Mouse (Mus musculus): ENCODE data around the gene Lrrk2. TPM values are rescaled to one million over a fixed set of nuclear protein-coding genes. Genes with fewer than 3 reads are reported as not detected.

Gene Lrrk2
- polyA plus RNA-seq (2021): 21.8 TPM

- in situ Hi-C loops (cut with MboI; ENCODE audit: low pct_unique_long_range_greater_than_20kb): no loop called here
- CTCF ChIA-PET: no interaction called here
- H3K27me3 ChIP-seq: no peaks in the 10 kb centered on the region
- ATAC-seq (peak; percentile 99), DNase-seq (ENCODE audit: low read depth, low spot score) (peak; percentile 30)
- POLR2A ChIA-PET: interaction anchor here (0.7 kb wide), 1 partner anchor 10 kb away, joined by 3 read pairs; no protein-coding TSS in a partner anchor
- no peak for TF ChIP-seq CTCF (IDR thresholded peaks at IDR 0.05)
Measured at GRCm38 (mm10) chr15:91672645-91673568, at the start of gene Lrrk2. Lrrk2 (plus strand) TSS chr15:91673175.

DNA sequence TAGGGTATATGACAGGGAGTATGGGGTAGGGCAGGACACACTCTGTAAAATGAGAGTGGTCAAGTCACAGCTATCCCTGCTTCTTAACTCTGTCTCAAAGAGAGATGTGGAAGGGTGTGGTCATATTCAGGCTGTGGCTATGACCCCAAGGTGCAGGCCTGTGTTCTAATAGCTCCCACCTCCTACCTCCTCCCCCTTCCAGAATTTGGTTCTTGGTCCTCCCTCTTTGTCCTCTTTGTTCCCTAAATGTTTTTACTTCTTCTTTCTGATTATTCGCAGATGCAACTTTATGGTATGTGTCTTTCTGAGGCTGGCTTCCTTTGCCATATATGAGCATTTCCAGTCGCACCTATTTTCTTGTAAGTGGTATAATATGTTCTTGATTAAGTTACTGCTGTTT lies 48.5 kb upstream of the Lrrk2 start:
- ChIA-PET CTCF (no interaction called here), POLR2A (no interaction called here)
- DNase-seq (ENCODE audit: low read depth, low spot score) (no peak), ATAC-seq (no peak)
- no peak for TF ChIP-seq CTCF (IDR thresholded peaks at IDR 0.05)
- peaks cover 18% of the 10 kb centered on the region for H3K27me3 ChIP-seq
- in situ Hi-C loops (cut with MboI; ENCODE audit: low pct_unique_long_range_greater_than_20kb): no loop called here

GRCm38 (mm10) chr15:91629137-91629536 lies 43.8 kb upstream of the Lrrk2 start:
- no peak for DNase-seq (ENCODE audit: low read depth, low spot score)
- ChIA-PET CTCF (interaction anchor here (1.3 to 2.3 kb wide), 2 partner anchors 19 to 151 kb away, joined by 3 to 10 read pairs; no protein-coding TSS in a partner anchor), POLR2A (no interaction called here)
- no peaks in the 10 kb centered on the region for H3K27me3 ChIP-seq
- in situ Hi-C loops (cut with MboI; ENCODE audit: low pct_unique_long_range_greater_than_20kb): no loop called here
- peak; percentile 12 for ATAC-seq
- TF ChIP-seq CTCF (IDR thresholded peaks at IDR 0.05): no peak

GRCm38 (mm10) chr15:91632473-91632872 lies 40.5 kb upstream of the Lrrk2 start:
- POLR2A ChIA-PET: no interaction called here
- in situ Hi-C loops (cut with MboI; ENCODE audit: low pct_unique_long_range_greater_than_20kb): no loop called here
- no peak for DNase-seq (ENCODE audit: low read depth, low spot score)

DNA sequence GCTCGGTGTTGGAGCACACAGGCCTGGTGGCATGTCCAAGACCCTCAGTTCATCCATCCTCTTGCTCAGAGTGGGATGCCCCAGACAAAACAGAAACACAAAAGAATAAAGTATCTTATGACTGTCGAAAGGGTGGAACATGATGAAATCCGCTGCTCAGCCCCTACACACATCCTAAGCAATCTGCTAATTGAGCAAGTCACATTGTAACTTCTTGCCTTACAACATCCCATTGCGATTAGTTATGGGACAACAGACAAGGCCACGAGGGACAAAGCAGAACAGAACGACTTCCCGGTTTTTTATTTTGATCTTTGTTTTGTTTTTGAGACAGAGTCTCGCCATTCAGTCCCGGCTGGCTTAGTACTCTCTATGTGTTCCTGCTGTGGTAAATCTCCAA lies 39.9 kb upstream of the Lrrk2 start:
- in situ Hi-C loops (cut with MboI; ENCODE audit: low pct_unique_long_range_greater_than_20kb): no loop called here
- CTCF ChIA-PET: no interaction called here
- no peak for ATAC-seq

More at GRCm38 (mm10) chr15:91632473-91632872, 40.5 kb upstream of the Lrrk2 start:
- CTCF ChIA-PET: no interaction called here
- H3K27me3 ChIP-seq: no peaks in the 10 kb centered on the region
- TF ChIP-seq CTCF (IDR thresholded peaks at IDR 0.05): no peak
- ATAC-seq: no peak

GRCm38 (mm10) chr15:91633806-91634205 lies 39.2 kb upstream of the Lrrk2 start:
- H3K27me3 ChIP-seq: no peaks in the 10 kb centered on the region
- no peak for TF ChIP-seq CTCF (IDR thresholded peaks at IDR 0.05)
- ChIA-PET CTCF (no interaction called here), POLR2A (no interaction called here)
- in situ Hi-C loops (cut with MboI; ENCODE audit: low pct_unique_long_range_greater_than_20kb): no loop called here
- no peak for DNase-seq (ENCODE audit: low read depth, low spot score)
- ATAC-seq: no peak

More for the DNA sequence above, 39.9 kb upstream of the Lrrk2 start:
- DNase-seq (ENCODE audit: low read depth, low spot score): no peak
- POLR2A ChIA-PET: no interaction called here
- no peak for TF ChIP-seq CTCF (IDR thresholded peaks at IDR 0.05)
- no peaks in the 10 kb centered on the region for H3K27me3 ChIP-seq

DNA sequence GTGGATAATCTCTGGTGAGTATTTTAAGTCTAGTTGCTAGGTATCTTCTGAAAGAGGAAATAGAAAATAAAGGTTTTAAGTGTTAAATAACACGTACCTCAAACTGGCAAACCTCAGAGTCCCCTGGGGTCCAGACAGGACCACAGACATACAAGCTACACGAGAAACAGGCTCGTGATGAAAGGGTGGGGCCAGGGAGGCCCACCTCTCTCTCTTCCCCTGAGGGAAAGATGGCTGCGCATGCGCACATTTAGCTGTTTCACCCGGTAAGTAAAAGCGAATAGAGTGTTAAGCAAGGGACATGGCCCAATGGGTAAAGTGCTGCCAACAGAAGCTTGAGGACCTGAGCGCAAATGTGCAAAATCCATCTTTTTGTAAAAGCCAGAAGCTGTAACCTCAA lies 38.7 kb upstream of the Lrrk2 start:
- DNase-seq (ENCODE audit: low read depth, low spot score): no peak
- no peak for ATAC-seq
- ChIA-PET POLR2A (interaction anchor here (0.7 kb wide), 1 partner anchor 316 kb away, joined by 6 read pairs; no protein-coding TSS in a partner anchor), CTCF (no interaction called here)
- TF ChIP-seq CTCF (IDR thresholded peaks at IDR 0.05): no peak
- in situ Hi-C loops (cut with MboI; ENCODE audit: low pct_unique_long_range_greater_than_20kb): no loop called here
- H3K27me3 ChIP-seq: no peaks in the 10 kb centered on the region

DNA sequence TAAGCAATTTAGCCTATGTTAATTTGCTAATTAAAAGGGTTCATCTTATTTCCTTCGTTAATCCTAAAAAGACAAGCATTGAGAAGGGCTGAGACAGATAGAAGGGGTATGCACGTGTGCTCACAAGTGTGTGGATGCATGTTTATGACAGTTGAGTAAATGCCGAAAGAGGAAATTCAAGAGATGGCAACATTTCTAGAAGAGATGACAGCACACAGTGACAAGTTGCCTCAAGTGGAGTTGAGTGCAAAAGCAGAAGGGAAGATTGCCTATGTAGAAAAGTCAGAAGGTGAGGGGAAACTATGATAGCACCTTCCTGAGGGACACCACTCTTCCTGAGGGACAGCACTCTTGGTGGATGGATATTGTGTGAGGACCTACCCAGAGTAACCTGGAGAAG lies 31.3 kb upstream of the Lrrk2 start:
- CTCF ChIA-PET: no interaction called here
- no peak for ATAC-seq
- POLR2A ChIA-PET: no interaction called here
- in situ Hi-C loops (cut with MboI; ENCODE audit: low pct_unique_long_range_greater_than_20kb): no loop called here
- TF ChIP-seq CTCF (IDR thresholded peaks at IDR 0.05): no peak
- no peak for DNase-seq (ENCODE audit: low read depth, low spot score)
- H3K27me3 ChIP-seq: no peaks in the 10 kb centered on the region

DNA sequence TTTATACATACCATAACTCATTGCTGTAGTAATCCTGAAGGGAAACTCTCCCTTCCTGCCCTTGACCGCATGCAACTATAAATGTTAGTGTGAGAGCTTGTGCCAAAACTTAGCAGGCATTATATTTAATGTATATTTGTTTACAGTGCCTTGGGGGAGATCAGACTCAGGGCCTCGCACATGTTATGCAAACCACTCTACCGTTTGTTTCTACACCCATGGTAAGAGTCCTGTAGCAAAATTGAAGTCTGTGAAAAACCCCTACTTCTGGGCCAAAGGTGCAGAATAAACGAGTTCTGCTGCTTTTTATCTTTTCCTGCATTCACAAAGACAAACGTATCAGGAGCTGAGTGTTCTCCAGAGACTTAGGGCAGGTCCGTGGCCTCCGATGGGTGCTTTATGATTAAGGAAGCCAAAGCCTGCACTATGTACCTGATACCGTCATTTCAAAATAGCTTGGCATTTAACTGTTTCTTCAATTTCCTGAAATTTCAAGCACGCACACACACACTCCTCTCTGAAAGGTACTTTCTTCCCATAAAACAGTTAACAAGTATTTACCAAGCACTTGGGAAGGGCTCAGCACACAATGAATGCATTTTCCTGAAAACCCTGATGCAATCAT lies 30.2 kb upstream of the Lrrk2 start:
- ChIA-PET POLR2A (no interaction called here), CTCF (no interaction called here)
- TF ChIP-seq CTCF (IDR thresholded peaks at IDR 0.05): no peak
- ATAC-seq (no peak), DNase-seq (ENCODE audit: low read depth, low spot score) (no peak)
- no peaks in the 10 kb centered on the region for H3K27me3 ChIP-seq
- in situ Hi-C loops (cut with MboI; ENCODE audit: low pct_unique_long_range_greater_than_20kb): no loop called here

- CTCF ChIA-PET: interaction anchor here (1.0 kb wide), 1 partner anchor 9 kb away, joined by 3 read pairs; no protein-coding TSS in a partner anchor
Measured at GRCm38 (mm10) chr15:91643632-91644348, 29.2 kb upstream of the Lrrk2 start.

More at GRCm38 (mm10) chr15:91643632-91644348, 29.2 kb upstream of the Lrrk2 start:
- no peak for DNase-seq (ENCODE audit: low read depth, low spot score)
- ATAC-seq: no peak
- in situ Hi-C loops (cut with MboI; ENCODE audit: low pct_unique_long_range_greater_than_20kb): no loop called here
- POLR2A ChIA-PET: no interaction called here
- H3K27me3 ChIP-seq: no peaks in the 10 kb centered on the region
- no peak for TF ChIP-seq CTCF (IDR thresholded peaks at IDR 0.05)
